Mouse (Mus musculus) forebrain, embryonic 15.5 days (tissue): ENCODE results near the gene Klhl18. TPM values are rescaled to one million over a fixed set of nuclear protein-coding genes. Genes with fewer than 3 reads are reported as not detected.

Experiments
- ATAC-seq: fragments of 200-750 bp; cut with Nextera tagmentation; replicated peaks from 2 replicates; pipeline ENCODE4 v1.8.0; 2017; ENCODE audit warnings: mild to moderate bottlenecking, moderate TSS enrichment, moderate library complexity
- H3K27ac ChIP-seq: fragments of 300-500 bp; sonication (generic); replicated peaks from 2 replicates; pipeline ENCODE4 v1.5.1; 2015; ENCODE audit warnings: mild to moderate bottlenecking, inconsistent platforms
- H3K27me3 ChIP-seq: fragments of 300-500 bp; sonication (generic); 2 replicates; pipeline ENCODE4 v1.6.1; 2015; ENCODE audit warnings: inconsistent platforms
- H3K36me3 ChIP-seq: fragments of 300-500 bp; sonication (generic); 2 replicates; pipeline ENCODE4 v1.6.1; 2015; ENCODE audit warnings: mild to moderate bottlenecking, inconsistent platforms
- H3K4me1 ChIP-seq: fragments of 300-500 bp; sonication (generic); 2 replicates; pipeline ENCODE4 v1.6.1; 2015; ENCODE audit warnings: inconsistent platforms
- H3K4me2 ChIP-seq: fragments of 300-500 bp; sonication (generic); replicated peaks from 2 replicates; pipeline ENCODE4 v1.6.1; 2015; ENCODE audit warnings: mild to moderate bottlenecking, inconsistent platforms
- H3K4me3 ChIP-seq: fragments of 300-500 bp; sonication (generic); 2 replicates; pipeline ENCODE4 v1.5.1; 2015; ENCODE audit warnings: mild to moderate bottlenecking, inconsistent platforms
- H3K9ac ChIP-seq: fragments of 300-500 bp; sonication (generic); replicated peaks from 2 replicates; pipeline ENCODE4 v1.6.1; 2015; ENCODE audit warnings: mild to moderate bottlenecking, inconsistent platforms
- H3K9me3 ChIP-seq: fragments of 300-500 bp; sonication (generic); 2 replicates; pipeline ENCODE4 v1.6.1; 2016; ENCODE audit warnings: inconsistent platforms
- WGBS: fragments of 180-500 bp; shearing (Covaris S2); methylation state at CpG from one replicate; pipeline ENCODE4 v1.1.7; 2015; ENCODE audit warnings: mixed read lengths; 5-methylcytosine and 5-hydroxymethylcytosine counted together
- polyA plus RNA-seq: library from polyadenylated mRNA; unstranded; fragments of >200 nt; fragmentation: Nextera tagmentation; extraction: Ambion mirVana; gene quantifications from 2 replicates; pipeline ENCODE4 v1.2.1, GENCODE M21; 2015

Klhl18 gene
- polyA plus RNA-seq, 1 experiment from 2014 or later = 14.0 TPM

DNA sequence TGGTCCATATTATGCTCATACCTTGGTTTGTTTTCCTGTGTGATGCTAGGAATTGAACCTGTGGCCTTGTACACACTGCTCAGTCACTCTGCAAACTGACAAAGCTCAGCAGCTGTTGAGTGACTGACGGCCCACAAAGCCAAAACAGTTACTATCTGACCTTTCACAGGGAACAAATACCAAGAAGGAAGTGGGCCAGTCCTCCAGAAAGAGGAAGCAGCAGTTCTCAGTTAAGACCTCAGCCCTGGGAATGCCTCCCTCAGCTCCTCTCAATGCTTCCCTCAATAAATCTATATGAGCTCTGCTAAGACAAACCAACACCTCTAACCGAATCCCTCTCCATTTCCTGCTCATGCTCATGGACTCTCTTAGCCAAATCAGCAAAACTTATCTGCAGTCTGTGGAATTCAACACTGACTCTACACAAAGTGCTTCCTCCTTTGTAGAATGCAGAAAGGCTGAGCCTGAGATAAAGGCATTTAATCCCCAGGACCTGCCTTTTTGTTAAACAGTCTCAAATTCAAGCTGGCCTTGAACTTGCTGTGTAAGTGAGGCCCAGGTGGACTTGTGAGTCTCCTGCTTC is 17.3 kb downstream of the Klhl18 start:
- H3K4me3 ChIP-seq = no peak overlapping the region
- H3K4me2 ChIP-seq = no peak overlapping the region
- H3K4me1 ChIP-seq = no peaks in the 10 kb centered on the region
- no peak for ATAC-seq
- H3K27me3 ChIP-seq = no peaks in the 10 kb centered on the region
- 79% methylated on average over 2 of the region's 2 CpGs for WGBS
- no peaks in the 10 kb centered on the region for H3K9me3 ChIP-seq
- H3K27ac ChIP-seq = no peak overlapping the region
- H3K36me3 ChIP-seq = peaks cover 4% of the 10 kb centered on the region; the same call in 1 of the 2 replicates
- no peak overlapping the region for H3K9ac ChIP-seq

DNA sequence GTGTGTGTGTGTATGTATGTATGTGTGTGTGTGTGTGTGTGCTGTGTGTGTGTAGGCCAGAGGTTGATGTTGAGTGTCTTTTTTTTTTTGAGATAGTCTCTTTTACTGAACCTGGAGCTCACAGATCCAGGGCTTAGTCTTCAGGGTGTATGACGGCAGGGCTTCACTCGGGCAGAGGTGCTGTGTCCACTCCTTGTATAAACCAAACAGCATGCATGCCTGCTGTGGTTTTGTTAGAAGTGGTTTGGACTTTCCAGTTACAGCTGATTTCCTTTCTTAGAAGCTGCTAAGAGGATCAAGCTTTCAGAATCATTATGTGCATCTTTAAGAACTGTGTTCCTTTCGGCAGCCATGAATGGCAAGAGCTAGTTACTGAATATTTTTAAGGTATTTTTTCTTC is 18.6 kb downstream of the Klhl18 start:
- Histone ChIP-seq H3K4me2 (no peak overlapping the region), H3K4me3 (no peak overlapping the region), H3K27ac (no peak overlapping the region), H3K4me1 (no peaks in the 10 kb centered on the region), H3K9ac (no peak overlapping the region), H3K27me3 (no peaks in the 10 kb centered on the region), H3K9me3 (no peaks in the 10 kb centered on the region), H3K36me3 (peaks cover 6% of the 10 kb centered on the region; the same call in 1 of the 2 replicates)
- no peak for ATAC-seq
- WGBS = 81% methylated on average over 3 of the region's 3 CpGs

DNA sequence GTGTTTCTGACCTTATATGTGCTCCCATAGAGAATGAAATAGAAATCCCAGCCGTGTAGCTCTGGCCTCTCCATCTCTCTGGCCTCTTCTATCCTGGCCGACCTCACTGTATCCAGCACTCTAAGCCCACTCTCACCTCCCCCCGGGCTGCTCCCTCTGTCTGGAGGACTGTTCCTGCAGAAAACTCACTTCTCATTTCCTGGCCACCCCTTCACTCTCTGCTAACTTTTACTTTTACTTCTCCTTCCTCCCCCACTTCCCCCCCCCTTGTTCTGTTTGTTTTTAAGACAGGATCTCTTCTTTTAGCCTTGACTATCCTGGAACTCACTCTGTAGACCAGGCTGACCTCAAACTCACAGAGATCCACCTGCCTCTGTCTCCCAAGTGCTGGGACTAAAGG is 24.0 kb downstream of the Klhl18 start:
- Histone ChIP-seq H3K27me3 (no peaks in the 10 kb centered on the region), H3K36me3 (peaks cover 8% of the 10 kb centered on the region; the same call in 1 of the 2 replicates), H3K4me3 (no peak overlapping the region), H3K27ac (no peak overlapping the region), H3K9me3 (no peaks in the 10 kb centered on the region), H3K9ac (no peak overlapping the region), H3K4me1 (peaks cover 3% of the 10 kb centered on the region; the same call in 1 of the 2 replicates), H3K4me2 (no peak overlapping the region)
- no peak for ATAC-seq
- 78% methylated on average over 3 of the region's 3 CpGs for WGBS

DNA sequence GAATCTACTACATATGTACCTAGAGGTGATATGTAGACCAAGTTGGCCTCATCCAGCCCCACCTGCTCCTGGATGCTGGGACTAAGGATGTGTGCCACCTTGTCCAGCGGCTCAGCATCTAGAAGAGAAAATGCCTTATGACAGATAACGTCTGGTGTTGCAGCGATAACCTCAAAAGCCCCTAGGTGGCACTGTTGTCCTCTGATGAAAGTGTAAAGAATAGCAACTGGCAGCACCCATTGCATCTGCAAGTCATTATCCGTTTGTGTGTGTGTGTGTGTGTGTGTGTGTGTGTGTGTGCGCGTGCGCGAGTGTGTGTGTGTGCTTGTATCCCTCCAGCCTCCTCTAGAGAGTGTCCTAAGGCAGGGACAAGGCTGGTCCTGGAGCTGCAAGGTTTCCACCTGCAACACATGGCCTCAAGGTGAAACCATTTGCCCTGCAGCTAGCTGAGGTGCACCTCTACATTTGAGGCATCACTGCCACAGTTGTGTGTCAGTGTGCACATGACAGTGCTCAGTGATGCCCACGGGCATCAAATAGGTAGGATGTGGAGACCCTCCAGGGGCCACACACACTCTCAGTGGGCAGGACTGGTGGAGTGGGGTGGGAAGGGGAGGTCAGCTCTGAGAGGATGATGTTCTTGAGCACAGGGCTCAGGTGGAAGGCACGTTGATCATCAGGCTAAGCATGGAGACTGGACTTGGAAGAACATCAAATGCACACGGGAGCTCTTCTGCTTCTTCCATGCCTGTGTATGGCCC is 27.5 kb downstream of the Klhl18 start:
- no peaks in the 10 kb centered on the region for H3K27me3 ChIP-seq
- WGBS = 31% methylated on average over 11 of the region's 11 CpGs
- no peak overlapping the region for H3K9ac ChIP-seq
- peak; percentile 93 for ATAC-seq
- H3K4me3 ChIP-seq = no peak overlapping the region
- peaks cover 3% of the 10 kb centered on the region; the same call in 1 of the 2 replicates for H3K4me1 ChIP-seq
- no peak overlapping the region for H3K4me2 ChIP-seq
- peaks cover 11% of the 10 kb centered on the region; the same call in 1 of the 2 replicates for H3K36me3 ChIP-seq
- H3K9me3 ChIP-seq = no peaks in the 10 kb centered on the region
- no peak overlapping the region for H3K27ac ChIP-seq

DNA sequence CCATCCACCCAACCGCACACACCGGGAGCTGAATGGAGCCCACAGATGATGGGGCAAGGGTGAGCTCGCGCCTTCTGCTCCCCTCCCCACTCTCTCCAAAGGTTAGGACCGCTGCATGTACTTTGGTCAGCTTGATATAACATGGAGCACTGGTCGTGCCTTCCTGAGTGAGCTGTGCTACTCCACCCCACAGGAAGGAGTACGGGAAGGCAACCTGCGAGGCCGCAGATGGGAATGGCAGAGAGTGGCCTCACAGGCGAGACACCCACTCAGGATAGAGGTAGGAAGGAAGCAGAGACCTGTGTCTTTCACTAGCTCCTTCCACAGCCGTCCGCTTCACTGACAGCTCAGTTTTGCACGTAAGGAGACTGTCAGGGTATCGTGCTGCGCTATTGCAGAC is 28.1 kb downstream of the Klhl18 start:
- Histone ChIP-seq H3K4me3 (no peak overlapping the region), H3K4me2 (no peak overlapping the region), H3K36me3 (peaks cover 11% of the 10 kb centered on the region; the same call in 1 of the 2 replicates), H3K27ac (no peak overlapping the region), H3K9ac (no peak overlapping the region), H3K27me3 (no peaks in the 10 kb centered on the region), H3K9me3 (no peaks in the 10 kb centered on the region), H3K4me1 (peaks cover 3% of the 10 kb centered on the region; the same call in 1 of the 2 replicates)
- 84% methylated on average over 15 of the region's 15 CpGs for WGBS
- peak; percentile 29 for ATAC-seq

DNA sequence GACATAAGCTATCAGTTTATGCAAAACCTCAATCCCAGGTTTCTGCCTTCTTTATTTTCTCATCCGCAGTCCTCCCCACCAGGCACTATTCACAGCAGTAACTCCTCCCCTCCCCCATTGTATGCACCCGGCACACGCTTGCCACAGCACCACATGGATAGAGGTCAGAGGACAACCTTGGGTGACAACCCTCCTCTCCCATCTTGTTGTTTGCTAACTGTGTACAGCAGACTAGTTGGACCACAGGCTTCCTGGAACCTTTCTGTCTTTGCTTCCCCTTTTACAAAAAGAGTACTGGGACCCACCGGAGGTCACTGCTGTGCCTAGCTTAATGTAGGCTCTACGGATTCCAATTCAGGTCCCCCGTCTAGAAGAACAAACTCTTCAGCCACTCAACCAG is 35.9 kb downstream of the Klhl18 start:
- no peak overlapping the region for H3K9ac ChIP-seq
- H3K9me3 ChIP-seq = no peaks in the 10 kb centered on the region
- peaks cover 13% of the 10 kb centered on the region for H3K36me3 ChIP-seq
- H3K4me2 ChIP-seq = no peak overlapping the region
- H3K4me3 ChIP-seq = no peak overlapping the region
- 86% methylated on average over 6 of the region's 6 CpGs for WGBS
- H3K4me1 ChIP-seq = no peaks in the 10 kb centered on the region
- no peaks in the 10 kb centered on the region for H3K27me3 ChIP-seq
- no peak for ATAC-seq
- no peak overlapping the region for H3K27ac ChIP-seq

DNA sequence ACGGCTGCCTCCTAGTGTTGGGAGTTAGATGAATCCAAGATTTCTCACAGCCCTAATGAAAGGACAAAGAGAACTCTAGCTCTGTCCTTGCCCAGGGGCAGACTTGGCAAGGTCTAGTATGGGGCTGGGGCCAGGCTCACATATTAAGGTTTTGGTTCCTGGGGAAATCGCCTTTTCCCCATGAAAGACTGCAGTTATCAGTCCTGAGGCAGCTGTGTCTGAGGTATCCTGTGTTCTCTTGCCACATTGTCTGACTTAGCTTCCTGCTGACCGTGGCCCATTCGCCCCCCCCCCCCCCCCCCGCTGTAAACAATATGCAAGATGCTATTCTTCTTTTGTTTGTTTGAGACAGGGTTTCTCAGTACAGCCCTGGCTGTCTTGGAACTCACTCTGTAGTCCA is 36.4 kb downstream of the Klhl18 start:
- no peak overlapping the region for H3K9ac ChIP-seq
- H3K27ac ChIP-seq = no peak overlapping the region
- no peaks in the 10 kb centered on the region for H3K9me3 ChIP-seq
- H3K36me3 ChIP-seq = peaks cover 13% of the 10 kb centered on the region
- 87% methylated on average over 2 of the region's 5 CpGs for WGBS
- no peak overlapping the region for H3K4me2 ChIP-seq
- H3K4me3 ChIP-seq = no peak overlapping the region
- ATAC-seq = no peak
- H3K27me3 ChIP-seq = no peaks in the 10 kb centered on the region
- H3K4me1 ChIP-seq = no peaks in the 10 kb centered on the region

DNA sequence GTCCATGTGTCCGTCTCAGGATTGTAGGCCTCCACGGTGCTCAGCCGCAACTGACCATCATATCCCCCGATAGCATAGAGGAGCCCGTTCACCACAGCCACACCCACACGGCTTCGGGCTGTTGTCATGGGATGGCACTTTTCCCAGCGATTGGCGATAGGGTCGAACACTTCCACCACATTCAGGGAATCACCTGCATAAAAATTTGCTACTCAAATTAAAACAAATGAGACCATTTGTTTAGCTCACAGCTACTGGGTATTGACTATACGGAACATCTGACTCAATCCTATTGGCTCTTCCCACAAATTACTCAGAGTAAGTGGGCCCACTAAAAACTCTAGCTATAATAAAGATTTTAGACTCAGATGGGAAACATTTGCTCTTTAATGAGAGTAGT is 40.5 kb downstream of the Klhl18 start:
- H3K9me3 ChIP-seq = no peaks in the 10 kb centered on the region
- H3K36me3 ChIP-seq = peaks cover 17% of the 10 kb centered on the region
- H3K27me3 ChIP-seq = no peaks in the 10 kb centered on the region
- H3K4me3 ChIP-seq = no peak overlapping the region
- no peaks in the 10 kb centered on the region for H3K4me1 ChIP-seq
- H3K9ac ChIP-seq = no peak overlapping the region
- no peak for ATAC-seq
- 95% methylated on average over 11 of the region's 11 CpGs for WGBS
- no peak overlapping the region for H3K4me2 ChIP-seq
- H3K27ac ChIP-seq = no peak overlapping the region

DNA sequence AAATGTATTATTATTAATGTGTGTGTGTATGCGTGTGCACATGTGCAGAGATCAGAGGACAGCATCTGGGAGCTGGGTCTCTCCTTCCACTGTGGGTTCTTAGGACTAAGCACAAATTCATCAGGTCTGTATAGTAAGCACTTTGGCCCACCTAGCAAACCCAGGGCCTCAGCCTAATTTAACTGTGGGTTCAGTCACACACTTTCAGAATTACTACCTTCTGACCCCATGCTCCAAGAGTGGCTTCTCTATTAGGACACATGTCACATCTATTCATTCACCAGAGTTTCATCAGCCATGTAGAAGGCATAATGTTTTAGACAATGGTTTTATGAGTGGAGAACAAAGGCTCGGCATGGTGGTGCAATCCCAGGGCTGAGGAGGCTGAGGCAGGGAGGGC is 43.4 kb downstream of the Klhl18 start:
- H3K4me3 ChIP-seq = no peak overlapping the region
- no peaks in the 10 kb centered on the region for H3K9me3 ChIP-seq
- no peaks in the 10 kb centered on the region for H3K4me1 ChIP-seq
- no peak overlapping the region for H3K27ac ChIP-seq
- peaks cover 33% of the 10 kb centered on the region for H3K36me3 ChIP-seq
- no peaks in the 10 kb centered on the region for H3K27me3 ChIP-seq
- H3K4me2 ChIP-seq = no peak overlapping the region
- no peak for ATAC-seq
- 93% methylated on average over 2 of the region's 2 CpGs for WGBS
- no peak overlapping the region for H3K9ac ChIP-seq

DNA sequence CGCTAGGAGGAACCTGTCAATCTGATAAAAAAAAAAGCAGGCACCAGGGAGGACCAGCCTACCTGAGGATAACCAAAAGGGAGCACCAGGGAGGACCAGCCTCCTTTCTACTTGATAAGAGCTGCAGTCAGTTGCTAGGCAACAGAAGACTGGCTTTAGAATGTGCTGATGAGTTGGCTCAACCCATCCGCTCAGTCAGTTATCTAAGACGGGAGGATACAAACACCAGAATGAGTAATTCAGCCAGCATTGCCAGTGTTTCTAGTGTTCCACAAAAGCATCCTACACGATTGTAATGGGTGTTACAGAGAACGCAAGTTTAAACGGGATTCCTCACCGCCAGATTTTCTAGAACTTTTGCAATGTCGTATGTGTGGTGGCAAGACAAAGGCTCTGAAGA is 45.3 kb downstream of the Klhl18 start:
- Histone ChIP-seq H3K4me2 (no peak overlapping the region), H3K9ac (no peak overlapping the region), H3K27me3 (no peaks in the 10 kb centered on the region), H3K36me3 (peaks cover 36% of the 10 kb centered on the region), H3K4me3 (no peak overlapping the region), H3K9me3 (no peaks in the 10 kb centered on the region), H3K4me1 (no peaks in the 10 kb centered on the region), H3K27ac (no peak overlapping the region)
- no peak for ATAC-seq
- WGBS = 74% methylated on average over 8 of the region's 8 CpGs

DNA sequence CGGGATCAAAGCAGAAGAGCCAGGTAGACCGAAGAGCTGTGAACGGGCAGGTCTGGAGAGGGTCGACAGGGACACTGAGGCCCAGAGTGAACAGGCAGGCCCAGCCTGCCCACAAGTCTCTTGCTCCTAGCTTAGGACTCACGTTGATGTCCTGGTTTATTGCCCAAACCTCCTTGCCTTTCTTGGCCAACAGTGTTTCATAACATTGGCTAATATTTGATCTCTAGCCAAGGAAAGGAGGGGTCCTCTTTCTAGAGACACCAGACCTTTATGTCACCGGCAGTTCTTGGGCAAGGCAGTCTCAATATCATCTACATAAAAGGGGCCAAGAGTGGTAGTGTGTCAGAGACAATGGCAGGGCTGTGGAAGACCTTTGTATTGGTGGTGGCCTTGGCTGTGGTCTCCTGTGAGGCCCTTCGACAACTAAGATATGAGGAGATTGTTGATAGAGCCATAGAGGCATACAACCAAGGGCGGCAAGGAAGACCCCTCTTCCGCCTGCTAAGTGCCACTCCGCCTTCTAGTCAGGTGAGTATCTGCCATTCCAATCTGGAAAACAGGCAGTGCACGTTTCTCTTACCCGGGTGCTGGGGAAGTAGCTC is 56.9 kb downstream of the Klhl18 start, which contains the start of gene Ngp:
Gene Ngp (plus strand): TSS at position 237 of the 602 bp plus-strand sequence.
- H3K4me2 ChIP-seq = no peak within 1 kb of the TSS
- no peaks in the 10 kb centered on the region for H3K36me3 ChIP-seq
- no peak within 1 kb of the TSS for H3K4me3 ChIP-seq
- no peak within 1 kb of the TSS for H3K9ac ChIP-seq
- H3K27me3 ChIP-seq = no peaks in the 10 kb centered on the region
- no peaks in the 10 kb centered on the region for H3K9me3 ChIP-seq
- 94% methylated on average over 12 of the region's 12 CpGs for WGBS
- ATAC-seq = no peak
- no peaks in the 10 kb centered on the region for H3K4me1 ChIP-seq
- no peak within 1 kb of the TSS for H3K27ac ChIP-seq

DNA sequence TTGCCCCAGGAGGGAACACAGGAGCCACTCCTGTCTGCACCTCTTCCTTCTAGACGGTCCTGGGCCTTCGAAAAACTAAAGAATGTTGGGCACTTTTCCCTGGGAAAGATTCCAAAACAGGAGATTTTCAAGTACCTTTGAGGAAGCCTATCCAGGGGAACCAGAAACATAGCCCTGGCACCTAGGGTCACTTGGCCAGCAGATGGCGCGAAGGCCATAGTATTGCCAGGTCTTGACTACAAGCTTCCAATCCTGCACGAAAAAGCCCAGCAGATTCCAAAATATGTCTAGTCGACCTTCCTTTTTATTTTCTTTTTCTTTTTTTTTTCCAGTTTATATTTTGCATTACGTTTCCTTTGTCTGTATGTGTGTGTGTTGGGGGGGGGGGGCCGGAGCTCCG is 62.7 kb downstream of the Klhl18 start:
- no peak overlapping the region for H3K4me3 ChIP-seq
- H3K9ac ChIP-seq = no peak overlapping the region
- no peak overlapping the region for H3K4me2 ChIP-seq
- no peak overlapping the region for H3K27ac ChIP-seq
- H3K9me3 ChIP-seq = no peaks in the 10 kb centered on the region
- H3K36me3 ChIP-seq = no peaks in the 10 kb centered on the region
- peaks cover 3% of the 10 kb centered on the region for H3K4me1 ChIP-seq
- 52% methylated on average over 9 of the region's 9 CpGs for WGBS
- no peaks in the 10 kb centered on the region for H3K27me3 ChIP-seq
- ATAC-seq = no peak
